Mouse (Mus musculus): ENCODE data around the gene Crygb. TPM values are rescaled to one million over a fixed set of nuclear protein-coding genes. Genes with fewer than 3 reads are reported as not detected.

Crygb gene
- polyA plus RNA-seq (2015; fragmentation: Nextera tagmentation; extraction: Ambion mirVana) = not detected in 2 replicates

GRCm38 (mm10) chr1:65082188-65082587 lies at the start of gene Crygb:
Crygb (minus strand) TSS chr1:65082288.
- Histone ChIP-seq H3K9ac (ENCODE audit: low read depth, low read length) (no peak within 1 kb of the TSS), H3K36me3 (ENCODE audit: insufficient read depth, low read length) (no peaks in the 10 kb centered on the region), H3K27me3 (ENCODE audit: insufficient read depth, low read length) (no peaks in the 10 kb centered on the region), H3K9me3 (replicated peaks; ENCODE audit: low read length) (no peaks in the 10 kb centered on the region), H3K4me1 (replicated peaks; ENCODE audit: insufficient read depth, low read length) (no peaks in the 10 kb centered on the region), H3K4me3 (replicated peaks; ENCODE audit: low read depth, low read length) (no peak within 1 kb of the TSS), H3K27ac (no peak within 1 kb of the TSS), H3K4me2 (ENCODE audit: low read length) (no peak within 1 kb of the TSS)
- DNase-seq (ENCODE audit: low spot score) (no peak), ATAC-seq (replicated peaks; ENCODE audit: low FRiP score, low read depth) (no peak)
- 42% methylated on average over 7 of the region's 7 CpGs for WGBS
- no peak for TF ChIP-seq CTCF (IDR thresholded peaks at IDR 0.05; ENCODE audit: low read depth)

- H3K9me3 ChIP-seq (replicated peaks; ENCODE audit: low read length) = no peaks in the 10 kb centered on the region
- H3K36me3 ChIP-seq (ENCODE audit: insufficient read depth, low read length) = no peaks in the 10 kb centered on the region
- no peaks in the 10 kb centered on the region for H3K27me3 ChIP-seq (ENCODE audit: insufficient read depth, low read length)
- no peak overlapping the region for H3K9ac ChIP-seq (ENCODE audit: low read depth, low read length)
- H3K4me3 ChIP-seq (replicated peaks; ENCODE audit: low read depth, low read length) = no peak overlapping the region
- no peak for TF ChIP-seq CTCF (IDR thresholded peaks at IDR 0.05; ENCODE audit: low read depth)
- WGBS = 86% methylated on average over 1 of the region's 1 CpGs
- DNase-seq (ENCODE audit: low spot score) (no peak), ATAC-seq (replicated peaks; ENCODE audit: low FRiP score, low read depth) (no peak)
- no peak overlapping the region for H3K27ac ChIP-seq
- no peaks in the 10 kb centered on the region for H3K4me1 ChIP-seq (replicated peaks; ENCODE audit: insufficient read depth, low read length)
- H3K4me2 ChIP-seq (ENCODE audit: low read length) = no peak overlapping the region
Observed at GRCm38 (mm10) chr1:65131671-65132070, 49.6 kb upstream of the Crygb start.

GRCm38 (mm10) chr1:65130226-65130625 lies 48.1 kb upstream of the Crygb start:
- Histone ChIP-seq H3K27me3 (ENCODE audit: insufficient read depth, low read length) (no peaks in the 10 kb centered on the region), H3K9ac (ENCODE audit: low read depth, low read length) (no peak overlapping the region), H3K4me3 (replicated peaks; ENCODE audit: low read depth, low read length) (no peak overlapping the region), H3K4me1 (replicated peaks; ENCODE audit: insufficient read depth, low read length) (no peaks in the 10 kb centered on the region), H3K36me3 (ENCODE audit: insufficient read depth, low read length) (no peaks in the 10 kb centered on the region), H3K4me2 (ENCODE audit: low read length) (no peak overlapping the region), H3K27ac (no peak overlapping the region), H3K9me3 (replicated peaks; ENCODE audit: low read length) (no peaks in the 10 kb centered on the region)
- 71% methylated on average over 3 of the region's 3 CpGs for WGBS
- ATAC-seq (replicated peaks; ENCODE audit: low FRiP score, low read depth) = peak; percentile 77
- TF ChIP-seq CTCF (IDR thresholded peaks at IDR 0.05; ENCODE audit: low read depth) = no peak
- DNase-seq (ENCODE audit: low spot score) = no peak

GRCm38 (mm10) chr1:65129634-65130180 lies 47.6 kb upstream of the Crygb start:
- no peak for TF ChIP-seq CTCF (IDR thresholded peaks at IDR 0.05; ENCODE audit: low read depth)
- no peak overlapping the region for H3K4me3 ChIP-seq (replicated peaks; ENCODE audit: low read depth, low read length)
- no peaks in the 10 kb centered on the region for H3K27me3 ChIP-seq (ENCODE audit: insufficient read depth, low read length)
- H3K4me2 ChIP-seq (ENCODE audit: low read length) = no peak overlapping the region
- H3K4me1 ChIP-seq (replicated peaks; ENCODE audit: insufficient read depth, low read length) = no peaks in the 10 kb centered on the region
- WGBS = 52% methylated on average over 3 of the region's 3 CpGs
- ATAC-seq (replicated peaks; ENCODE audit: low FRiP score, low read depth) (no peak; the same call in 1 of the 2 replicates), DNase-seq (ENCODE audit: low spot score) (no peak)
- H3K36me3 ChIP-seq (ENCODE audit: insufficient read depth, low read length) = no peaks in the 10 kb centered on the region
- H3K9ac ChIP-seq (ENCODE audit: low read depth, low read length) = no peak overlapping the region
- no peak overlapping the region for H3K27ac ChIP-seq
- H3K9me3 ChIP-seq (replicated peaks; ENCODE audit: low read length) = no peaks in the 10 kb centered on the region

GRCm38 (mm10) chr1:65122574-65123372 lies 40.7 kb upstream of the Crygb start, which contains the start of gene D630023F18Rik:
D630023F18Rik (minus strand) TSS chr1:65123214.
- H3K4me2 ChIP-seq (ENCODE audit: low read length) = peak within 1 kb of the TSS; percentile 36
- no peaks in the 10 kb centered on the region for H3K9me3 ChIP-seq (replicated peaks; ENCODE audit: low read length)
- TF ChIP-seq CTCF (IDR thresholded peaks at IDR 0.05; ENCODE audit: low read depth) = no peak
- H3K4me1 ChIP-seq (replicated peaks; ENCODE audit: insufficient read depth, low read length) = no peaks in the 10 kb centered on the region
- no peaks in the 10 kb centered on the region for H3K36me3 ChIP-seq (ENCODE audit: insufficient read depth, low read length)
- H3K4me3 ChIP-seq (replicated peaks; ENCODE audit: low read depth, low read length) = peak within 1 kb of the TSS; percentile 10; the same call in 1 of the 2 replicates
- no peak within 1 kb of the TSS for H3K9ac ChIP-seq (ENCODE audit: low read depth, low read length)
- no peak within 1 kb of the TSS for H3K27ac ChIP-seq
- WGBS = 21% methylated on average over 9 of the region's 9 CpGs
- H3K27me3 ChIP-seq (ENCODE audit: insufficient read depth, low read length) = no peaks in the 10 kb centered on the region
- no peak for ATAC-seq (replicated peaks; ENCODE audit: low FRiP score, low read depth)
- DNase-seq (ENCODE audit: low spot score) = no peak

GRCm38 (mm10) chr1:65119438-65119837 lies 37.4 kb upstream of the Crygb start, which contains the start of gene Gm28845:
Gm28845 (minus strand) TSS chr1:65119558.
- Histone ChIP-seq H3K27ac (peak within 1 kb of the TSS; percentile 77), H3K9ac (ENCODE audit: low read depth, low read length) (no peak within 1 kb of the TSS), H3K27me3 (ENCODE audit: insufficient read depth, low read length) (no peaks in the 10 kb centered on the region), H3K9me3 (replicated peaks; ENCODE audit: low read length) (no peaks in the 10 kb centered on the region), H3K4me1 (replicated peaks; ENCODE audit: insufficient read depth, low read length) (no peaks in the 10 kb centered on the region), H3K4me3 (replicated peaks; ENCODE audit: low read depth, low read length) (no peak within 1 kb of the TSS), H3K36me3 (ENCODE audit: insufficient read depth, low read length) (no peaks in the 10 kb centered on the region), H3K4me2 (ENCODE audit: low read length) (no peak within 1 kb of the TSS)
- no peak for DNase-seq (ENCODE audit: low spot score)
- ATAC-seq (replicated peaks; ENCODE audit: low FRiP score, low read depth) = no peak
- no peak for TF ChIP-seq CTCF (IDR thresholded peaks at IDR 0.05; ENCODE audit: low read depth)
- WGBS = 94% methylated on average over 1 of the region's 1 CpGs

Data from kidney, postnatal 0 days (tissue).